ENCODE assay signal across 8 mouse cellular contexts in the genomic region with DNA sequence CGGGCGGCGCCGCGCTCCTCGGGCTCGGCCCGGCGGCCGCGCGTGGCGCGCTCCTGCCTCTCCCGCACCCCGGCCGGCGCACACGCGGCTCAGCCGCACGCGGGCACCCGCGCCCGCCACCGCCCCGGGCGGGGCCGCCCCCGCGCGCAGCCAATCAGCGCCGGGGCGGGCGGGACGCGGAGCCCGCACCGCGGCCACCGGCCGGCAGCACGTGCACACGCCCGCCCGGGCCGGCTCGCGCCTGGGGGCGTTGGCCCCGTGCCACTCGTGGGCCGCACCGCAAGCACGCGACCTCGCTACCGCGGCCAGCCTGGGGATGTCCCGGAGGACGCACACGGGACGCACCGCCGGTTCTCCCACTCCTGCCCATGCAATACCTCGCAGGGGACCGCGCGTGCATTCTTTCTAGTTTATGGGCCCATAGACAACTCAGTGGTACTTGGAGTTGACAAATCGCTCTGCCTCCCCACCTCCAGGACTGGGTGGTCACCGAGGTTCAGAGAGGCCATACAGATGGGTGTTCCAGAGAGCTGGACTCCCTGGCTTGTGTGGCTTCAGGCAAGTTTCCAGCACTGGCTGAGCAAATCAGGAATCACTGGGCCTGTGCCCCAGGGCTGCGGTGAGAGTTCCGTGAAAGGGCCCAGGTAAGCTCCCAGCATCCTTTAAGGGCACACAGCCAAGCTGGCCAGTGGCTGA. TPM values are rescaled to one million over a fixed set of nuclear protein-coding genes. Genes with fewer than 3 reads are reported as not detected.
DNase-seq lines count a peak whose midpoint lies in the region; ATAC-seq and TF ChIP-seq lines count a peak whose summit lies in the region.

Epha8 (minus strand) TSS at position 66 of the 696 bp plus-strand sequence.

- H3K27me3 ChIP-seq in lung, postnatal 0 days (replicated peaks; ENCODE audit: insufficient read depth, low read length) = peaks cover 32% of the 10 kb centered on the region
- peaks cover 51% of the 10 kb centered on the region for H3K27me3 ChIP-seq in hindbrain, embryonic 11.5 days (ENCODE audit: control insufficient read depth, insufficient read depth, low read length)
- H3K27me3 ChIP-seq in midbrain, embryonic 12.5 days = peaks cover 99% of the 10 kb centered on the region

- no peak for TF ChIP-seq CTCF in lung, postnatal 0 days (IDR thresholded peaks at IDR 0.05)
- TF ChIP-seq CTCF in lung, adult 2 months (IDR thresholded peaks at IDR 0.05; ENCODE audit: insufficient read depth, low read length) = no peak

- H3K4me3 ChIP-seq in lung, postnatal 0 days (ENCODE audit: low read depth, low read length) = no peak within 1 kb of the TSS; the same call in 1 of the 2 replicates
- H3K4me3 ChIP-seq in lung, adult 2 months (replicated peaks; ENCODE audit: extremely low read depth, low read depth, low read length) = no peak within 1 kb of the TSS
- peak within 1 kb of the TSS; percentile 36 for H3K4me3 ChIP-seq in hindbrain, embryonic 11.5 days (ENCODE audit: low read depth, low read length)
- H3K4me3 ChIP-seq in midbrain, embryonic 12.5 days = peak within 1 kb of the TSS; percentile 50

- no peak for ATAC-seq in lung, postnatal 0 days
- ATAC-seq in hindbrain, embryonic 11.5 days (ENCODE audit: low FRiP score) = no peak
- 0 out of 2 replicates have a peak, but pooled peaks have one; percentile 6 for ATAC-seq in midbrain, embryonic 12.5 days (ENCODE audit: low FRiP score, low read depth)

- no peaks in the 10 kb centered on the region for H3K9me3 ChIP-seq in lung, postnatal 0 days (ENCODE audit: low read length)
- H3K9me3 ChIP-seq in hindbrain, embryonic 11.5 days (ENCODE audit: control insufficient read depth, low read length) = no peaks in the 10 kb centered on the region
- H3K9me3 ChIP-seq in midbrain, embryonic 12.5 days = no peaks in the 10 kb centered on the region

- H3K4me2 ChIP-seq in lung, postnatal 0 days (replicated peaks; ENCODE audit: low read depth, low read length) = peak within 1 kb of the TSS; percentile 67
- H3K4me2 ChIP-seq in hindbrain, embryonic 11.5 days (replicated peaks; ENCODE audit: low read depth, low read length) = peak within 1 kb of the TSS; percentile 81
- peak within 1 kb of the TSS; percentile 84 for H3K4me2 ChIP-seq in midbrain, embryonic 12.5 days (replicated peaks)

- H3K36me3 ChIP-seq in lung, postnatal 0 days (ENCODE audit: insufficient read depth, low read length) = no peaks in the 10 kb centered on the region
- H3K36me3 ChIP-seq in hindbrain, embryonic 11.5 days (ENCODE audit: control insufficient read depth, insufficient read depth, low read length) = no peaks in the 10 kb centered on the region
- H3K36me3 ChIP-seq in midbrain, embryonic 12.5 days = no peaks in the 10 kb centered on the region

- H3K9ac ChIP-seq in lung, postnatal 0 days (replicated peaks; ENCODE audit: low read depth) = no peak within 1 kb of the TSS
- no peak within 1 kb of the TSS; the same call in none of the 2 replicates for H3K9ac ChIP-seq in hindbrain, embryonic 11.5 days (ENCODE audit: low read depth, low read length)
- H3K9ac ChIP-seq in midbrain, embryonic 12.5 days (replicated peaks) = peak within 1 kb of the TSS; percentile 61

- 3% methylated on average over 45 of the region's 75 CpGs for WGBS in lung, postnatal 0 days
- WGBS in lung, adult 2 months = 13% methylated on average over 69 of the region's 75 CpGs
- 4% methylated on average over 38 of the region's 75 CpGs for WGBS in hindbrain, embryonic 11.5 days
- WGBS in midbrain, embryonic 12.5 days = 1% methylated on average over 68 of the region's 75 CpGs

- H3K4me1 ChIP-seq in lung, postnatal 0 days (ENCODE audit: insufficient read depth, low read depth, low read length) = no peaks in the 10 kb centered on the region
- no peaks in the 10 kb centered on the region for H3K4me1 ChIP-seq in lung, adult 2 months (ENCODE audit: control insufficient read depth, insufficient read depth, low read length)
- H3K4me1 ChIP-seq in hindbrain, embryonic 11.5 days (replicated peaks; ENCODE audit: control insufficient read depth, insufficient read depth, low read length) = peaks cover 7% of the 10 kb centered on the region
- peaks cover 14% of the 10 kb centered on the region for H3K4me1 ChIP-seq in midbrain, embryonic 12.5 days

- no peak within 1 kb of the TSS for H3K27ac ChIP-seq in lung, postnatal 0 days (ENCODE audit: low read length)
- H3K27ac ChIP-seq in hindbrain, embryonic 11.5 days (ENCODE audit: low read depth, low read length) = no peak within 1 kb of the TSS
- no peak within 1 kb of the TSS for H3K27ac ChIP-seq in midbrain, embryonic 12.5 days (replicated peaks)

- peak; percentile 24 to 47 for DNase-seq in adrenal gland, postnatal 36 days
- DNase-seq in adrenal gland, adult 8-10 months = no peak
- DNase-seq in lung, postnatal 0 days (ENCODE audit: low spot score) = no peak
- DNase-seq in lung, adult 2 months = no peak
- DNase-seq in hindbrain, embryonic 11.5 days (ENCODE audit: low spot score) = no peak
- no peak for DNase-seq in frontal cortex, adult 2 months (ENCODE audit: extremely low spot score in 1 of 2, low spot score in 1 of 2)
- no peak for DNase-seq in layer of hippocampus, postnatal 36 days

- TF ChIP-seq EP300 in lung, postnatal 0 days (IDR thresholded peaks at IDR 0.05) = no peak

- TF ChIP-seq POLR2A in lung, adult 2 months (IDR thresholded peaks at IDR 0.05; ENCODE audit: borderline replicate concordance, extremely low read depth, low read depth, low read length) = no peak

RNA-seq across cellular contexts. Expression of gene Epha8, which starts in this region (rescaled TPM):
- total RNA-seq in adrenal gland, postnatal 36 days (2021) = under 1 TPM; 0.10 to 0.23 TPM
- total RNA-seq in adrenal gland, adult 8-10 months (2022) = under 1 TPM; 0.23 to 0.86 (median 0.59) TPM
- polyA plus RNA-seq in lung, postnatal 0 days (2015; fragmentation: Nextera tagmentation; extraction: Ambion mirVana) = 0.04 and 0.12 TPM in 2 replicates
- 0.05 and 0.16 TPM in 2 replicates for polyA plus RNA-seq in lung, adult 2 months (2012; rRNA removed)
- 0.99 and 1.2 TPM in 2 replicates for polyA plus RNA-seq in hindbrain, embryonic 11.5 days (2014; fragmentation: Nextera tagmentation; extraction: Ambion mirVana)
- 10.9 and 11.6 TPM in 2 replicates for polyA plus RNA-seq in midbrain, embryonic 12.5 days (2016; fragmentation: Nextera tagmentation; extraction: Ambion mirVana)
- 5.1 and 6.4 TPM in 2 replicates for polyA plus RNA-seq in frontal cortex, adult 2 months (2012; rRNA removed)
- 1 to 10 TPM; 2.0 to 2.1 TPM for total RNA-seq in layer of hippocampus, postnatal 36 days (2021)

Comparison
In these comparisons a context has a peak if more than half of its experiments do, and no peak if none do; other contexts are left out.
1. Peak in DNase-seq in adrenal gland, postnatal 36 days; RNA of the gene not detected or under 1 TPM.
2. H3K4me3 ChIP-seq: peak in hindbrain, embryonic 11.5 days (single experiment) and midbrain, embryonic 12.5 days (single experiment); none in lung, postnatal 0 days (single experiment) and lung, adult 2 months (single experiment).
3. Peak in every context shown above with its lines, with median percentiles within 50 percentile points of each other: H3K4me2 ChIP-seq.